Mouse (Mus musculus) right cerebral cortex, adult 2 months (tissue): ENCODE results near the gene Tmtc2.
A peak's percentile ranks its signal among the peaks of the same experiment; 100 is the strongest.

Source experiments
- DNase-seq, 2 experiments: peaks; one replicate each; pipeline ENCODE4 v3.0.0; 2021 to 2022; ENCODE audit warnings: low spot score in 2 of 2

Gene Tmtc2

GRCm38 (mm10) chr10:105500482-105500881 lies 73.8 kb downstream of the Tmtc2 start:
- DNase-seq, result no peak

GRCm38 (mm10) chr10:105495248-105495647 lies 79.0 kb downstream of the Tmtc2 start:
- DNase-seq, result no peak

- no peak for DNase-seq
Observed at GRCm38 (mm10) chr10:105492485-105492884, 81.8 kb downstream of the Tmtc2 start.

- no peak for DNase-seq
Observed at GRCm38 (mm10) chr10:105490748-105491147, 83.5 kb downstream of the Tmtc2 start.

GRCm38 (mm10) chr10:105489970-105490735 lies 84.1 kb downstream of the Tmtc2 start:
- DNase-seq, result no peak

- no peak for DNase-seq
Observed at GRCm38 (mm10) chr10:105486977-105487376, 87.3 kb downstream of the Tmtc2 start.

GRCm38 (mm10) chr10:105484355-105485094 lies 89.7 kb downstream of the Tmtc2 start:
- no peak for DNase-seq

GRCm38 (mm10) chr10:105479771-105480170 lies 94.5 kb downstream of the Tmtc2 start:
- no peak for DNase-seq

GRCm38 (mm10) chr10:105477623-105478238 lies 96.5 kb downstream of the Tmtc2 start:
- DNase-seq, result peak; percentile 21 to 29

GRCm38 (mm10) chr10:105474162-105474830 lies 100.0 kb downstream of the Tmtc2 start:
- DNase-seq, result no peak

GRCm38 (mm10) chr10:105464378-105464777 lies 109.9 kb downstream of the Tmtc2 start:
- DNase-seq, result no peak

- no peak for DNase-seq
Observed at GRCm38 (mm10) chr10:105453441-105453840, 120.8 kb downstream of the Tmtc2 start.

GRCm38 (mm10) chr10:105447191-105447590 lies 127.1 kb downstream of the Tmtc2 start:
- DNase-seq, result no peak

- no peak for DNase-seq
Observed at GRCm38 (mm10) chr10:105444309-105444708, 129.9 kb downstream of the Tmtc2 start.

GRCm38 (mm10) chr10:105434879-105435278 lies 139.4 kb downstream of the Tmtc2 start:
- no peak for DNase-seq

- DNase-seq, result no peak
Observed at GRCm38 (mm10) chr10:105430885-105431284, 143.4 kb downstream of the Tmtc2 start.

GRCm38 (mm10) chr10:105430232-105430631 lies 144.0 kb downstream of the Tmtc2 start:
- DNase-seq, result no peak

- DNase-seq, result no peak
Observed at GRCm38 (mm10) chr10:105428080-105428479, 146.2 kb downstream of the Tmtc2 start.

GRCm38 (mm10) chr10:105427625-105428024 lies 146.6 kb downstream of the Tmtc2 start:
- DNase-seq, result peak; percentile 37 to 39

GRCm38 (mm10) chr10:105425052-105425451 lies 149.2 kb downstream of the Tmtc2 start:
- DNase-seq, result no peak

- no peak for DNase-seq
Observed at GRCm38 (mm10) chr10:105423187-105423586, 151.1 kb downstream of the Tmtc2 start.

- DNase-seq, result no peak
Observed at GRCm38 (mm10) chr10:105417845-105418383, 156.3 kb downstream of the Tmtc2 start.
